Mouse (Mus musculus): ENCODE results near the gene Morn1. TPM values are rescaled to one million over a fixed set of nuclear protein-coding genes. Genes with fewer than 3 reads are reported as not detected.
"Not testable (repeated sequence)": the region's sequence is repeated elsewhere in the genome, so short reads cannot be mapped to it uniquely, and the experiment has no call there.

The Morn1 gene
- total RNA-seq, 2 experiments from 2014 or later: 11.2 to 17.3 TPM

DNA sequence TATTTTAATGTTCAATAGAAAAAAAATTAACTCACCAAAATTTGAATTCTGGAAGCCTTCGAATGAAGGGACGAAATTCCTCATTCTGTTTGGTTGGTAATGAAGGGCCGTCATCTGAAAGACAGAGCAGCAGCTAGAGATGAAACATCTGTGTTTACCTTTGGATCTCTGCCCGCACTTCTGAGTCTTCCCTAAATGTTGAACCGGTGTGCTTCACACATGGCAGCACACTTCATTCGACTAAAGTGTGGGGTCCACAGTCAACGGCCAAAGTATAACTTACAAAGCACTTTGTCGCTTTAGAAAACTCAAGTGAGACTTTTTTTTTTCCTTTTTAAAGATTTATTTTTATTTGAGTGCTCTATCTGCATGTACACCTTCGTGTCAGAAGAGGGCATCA is 9.7 kb upstream of the Morn1 start:
- no peak for DNase-seq (ENCODE audit: extremely low spot score in 1 of 2, low spot score in 1 of 2)

DNA sequence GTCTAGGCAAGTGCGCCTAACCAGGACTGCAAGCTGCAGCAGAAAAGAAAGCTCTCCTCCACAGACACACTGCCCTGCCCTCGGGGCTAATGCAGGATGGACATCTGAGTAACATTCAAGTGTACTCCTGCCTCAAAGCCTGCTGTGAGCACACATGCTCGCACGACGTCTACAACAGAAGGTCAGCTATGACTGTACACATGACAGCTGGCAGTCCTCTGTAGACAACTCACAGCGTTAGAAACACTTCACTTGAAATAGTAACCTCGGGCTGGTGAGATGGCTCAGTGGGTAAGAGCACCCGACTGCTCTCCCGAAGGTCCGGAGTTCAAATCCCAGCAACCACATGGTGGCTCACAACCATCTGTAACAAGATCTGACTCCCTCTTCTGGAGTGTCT is 7.6 kb upstream of the Morn1 start:
- not testable (repeated sequence) for DNase-seq (ENCODE audit: extremely low spot score in 1 of 2, low spot score in 1 of 2)

DNA sequence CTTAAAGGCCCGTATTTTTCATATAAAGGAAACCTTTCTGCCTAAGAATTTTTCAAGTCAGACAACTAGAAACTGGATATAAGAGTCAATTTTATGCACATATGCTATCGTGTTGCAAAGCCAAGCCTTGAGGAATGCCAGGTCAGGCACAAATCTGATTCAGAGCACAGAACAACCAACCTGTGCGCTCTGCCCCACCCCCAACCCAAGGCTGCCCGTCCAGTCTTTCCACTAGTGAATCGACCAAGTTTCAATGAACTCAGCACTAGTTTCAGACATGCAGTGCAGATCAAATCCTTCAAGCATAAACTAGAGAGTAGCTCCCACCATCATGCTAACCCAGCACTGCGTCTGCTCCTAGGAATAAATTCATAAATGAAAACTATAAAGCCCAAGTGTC is 6.7 kb upstream of the Morn1 start:
- no peak for DNase-seq (ENCODE audit: extremely low spot score in 1 of 2, low spot score in 1 of 2)

DNA sequence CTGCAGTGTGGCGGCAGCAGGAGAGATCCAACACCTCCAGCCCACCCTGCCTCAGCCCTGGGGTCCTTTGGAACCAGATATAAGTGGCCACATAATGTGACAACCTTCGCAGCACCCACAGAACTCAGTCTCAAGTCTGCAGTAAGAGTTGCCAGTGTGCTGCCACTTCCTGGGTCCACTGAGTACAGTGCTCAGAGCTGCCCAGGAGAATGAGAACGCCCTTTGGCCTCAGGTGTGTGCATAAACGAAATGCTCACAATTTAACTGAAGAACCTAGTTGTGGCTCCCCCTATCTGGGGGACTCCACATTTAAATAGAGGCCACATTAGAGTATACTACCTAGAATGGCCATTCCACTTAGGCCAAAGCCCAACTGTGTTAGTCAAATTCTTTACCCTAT is 2.8 kb upstream of the Morn1 start:
- no peak for DNase-seq (ENCODE audit: extremely low spot score in 1 of 2, low spot score in 1 of 2)

DNA sequence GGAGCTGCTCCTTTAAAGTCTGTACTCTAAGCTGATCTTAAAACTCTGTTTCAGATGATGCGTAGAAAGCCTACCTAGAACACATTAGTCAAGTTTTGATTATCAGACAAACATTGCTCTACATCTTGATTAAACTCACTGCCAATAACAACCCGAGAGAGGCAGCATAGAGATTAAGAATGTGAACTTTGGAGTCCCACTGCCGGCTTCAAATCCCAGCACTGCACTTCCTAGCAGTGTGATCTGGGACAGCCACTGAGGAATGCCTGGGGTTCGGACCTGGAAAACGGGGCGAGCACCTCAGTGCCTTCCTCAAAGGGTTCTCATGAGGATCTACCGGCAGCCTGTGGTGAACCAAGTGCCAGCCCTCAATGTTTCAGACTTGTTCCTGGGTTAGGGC is 2.0 kb upstream of the Morn1 start:
- DNase-seq (ENCODE audit: extremely low spot score in 1 of 2, low spot score in 1 of 2): no peak

DNA sequence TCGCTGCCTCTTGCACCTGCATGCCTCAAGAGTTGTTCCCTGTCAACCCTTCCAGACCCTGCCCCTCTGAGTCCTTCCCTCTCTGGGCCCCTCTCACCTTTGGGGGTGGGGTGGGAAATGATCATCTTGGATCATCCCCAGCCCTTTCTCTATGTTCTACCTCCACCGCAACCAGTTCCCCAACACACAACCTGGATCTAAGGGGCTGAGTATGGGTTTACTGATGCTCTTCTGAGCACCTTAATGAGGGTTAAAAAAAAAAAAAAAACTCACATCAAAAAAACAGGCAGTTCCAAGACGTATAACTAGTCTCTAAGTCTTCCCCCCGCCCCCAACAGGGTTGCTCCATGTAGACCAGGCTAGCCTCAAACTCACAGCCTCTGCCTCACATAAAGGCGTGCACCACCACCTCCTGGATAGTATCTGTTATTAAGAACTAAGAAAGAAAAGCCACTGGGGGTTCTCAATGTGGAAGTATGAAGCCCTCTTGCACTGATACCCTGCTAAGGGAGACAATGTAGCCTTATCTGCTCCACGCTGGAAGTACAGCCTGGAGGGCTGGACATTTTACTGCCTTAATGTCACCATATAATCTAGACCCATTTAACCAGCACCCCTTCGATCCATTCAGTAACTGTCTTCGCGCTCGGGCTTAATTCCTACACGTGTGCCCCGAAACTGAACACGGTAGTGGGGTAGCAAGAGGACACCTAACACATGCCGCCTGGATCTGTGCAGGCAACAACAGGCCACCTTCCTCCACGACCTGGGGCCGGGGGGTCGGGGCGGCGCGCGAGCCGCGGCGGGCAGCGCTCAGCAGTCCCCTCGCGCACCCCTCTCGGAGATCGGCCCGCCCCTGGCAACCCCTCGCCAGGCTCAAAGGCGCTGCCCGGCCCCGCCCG is 920 bp upstream of the Morn1 start:
- no peak for DNase-seq (ENCODE audit: extremely low spot score in 1 of 2, low spot score in 1 of 2)

DNA sequence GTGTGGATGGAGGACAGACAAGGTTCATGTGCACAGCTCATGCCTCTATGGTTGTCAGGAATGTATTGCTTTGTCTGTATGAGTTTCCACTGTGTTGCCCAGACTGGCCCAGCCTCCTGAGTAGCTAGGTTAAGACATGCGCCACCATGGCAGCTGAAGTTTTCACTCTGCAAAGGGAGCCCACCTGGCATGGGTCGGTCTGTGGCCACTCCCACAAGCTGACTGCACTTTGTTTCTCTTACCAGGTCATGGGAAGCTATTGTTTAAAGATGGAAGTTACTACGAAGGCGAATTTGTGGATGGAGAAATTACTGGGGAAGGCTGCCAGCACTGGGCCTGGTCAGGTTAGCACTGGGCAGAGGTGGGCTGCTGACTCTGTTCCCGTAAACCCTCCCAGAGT is 2.9 kb downstream of the Morn1 start:
- no peak for DNase-seq (ENCODE audit: extremely low spot score in 1 of 2, low spot score in 1 of 2)

DNA sequence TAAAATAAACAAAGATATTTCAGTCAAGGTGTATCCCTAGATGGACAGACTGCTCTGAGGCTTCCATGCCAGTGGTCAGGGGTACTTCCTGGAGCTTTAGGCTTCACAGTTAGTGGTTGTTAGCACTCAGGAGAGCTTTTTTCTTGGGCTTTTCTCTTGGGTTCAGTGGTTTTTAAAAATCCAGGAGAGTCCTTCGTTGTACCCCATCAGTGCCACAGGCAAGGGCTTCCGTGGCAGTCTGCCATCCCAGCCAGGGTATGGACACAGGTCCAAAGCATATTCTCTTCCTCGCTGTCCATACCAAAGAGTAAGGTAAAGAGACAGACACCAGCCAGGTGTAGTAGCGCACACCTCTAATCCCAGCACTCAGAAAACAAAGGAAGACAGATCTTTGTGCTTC is 3.8 kb downstream of the Morn1 start:
- DNase-seq (ENCODE audit: extremely low spot score in 1 of 2, low spot score in 1 of 2): no peak

DNA sequence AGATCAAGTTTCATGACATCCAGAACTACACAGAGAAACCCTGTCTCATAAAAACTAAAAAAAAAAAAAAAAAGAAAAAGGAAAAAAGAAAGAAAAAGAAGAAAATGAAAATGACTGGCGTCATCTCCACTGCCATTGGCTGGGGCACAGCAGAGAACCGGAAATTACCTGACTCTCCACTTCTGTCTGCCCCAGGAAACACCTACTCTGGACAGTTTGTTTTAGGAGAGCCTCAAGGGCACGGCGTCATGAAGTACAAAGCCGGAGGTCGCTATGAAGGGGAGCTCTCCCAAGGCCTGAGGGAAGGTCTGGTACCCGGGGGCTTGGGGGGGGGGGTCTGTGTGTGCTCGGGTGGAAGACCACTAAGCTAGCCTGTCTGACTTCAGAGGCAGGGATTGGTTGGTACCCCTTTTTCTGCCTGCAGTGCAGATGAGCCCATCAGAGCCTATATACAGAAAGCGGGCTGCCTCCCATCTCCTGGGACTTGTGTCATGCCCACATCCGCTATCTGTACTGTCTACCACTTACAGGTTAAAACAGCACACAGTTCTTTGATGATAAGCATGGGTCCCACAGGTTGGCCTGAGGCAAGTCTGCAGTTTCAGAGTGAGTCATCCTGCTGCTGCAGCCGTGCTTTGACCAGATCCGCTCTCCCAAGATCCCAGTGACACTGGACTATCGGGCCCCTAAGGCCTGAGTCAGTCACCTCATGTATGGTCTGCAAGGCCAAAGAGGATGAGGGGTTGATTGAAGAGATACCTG is 4.5 kb downstream of the Morn1 start:
- DNase-seq (ENCODE audit: extremely low spot score in 1 of 2, low spot score in 1 of 2): no peak

DNA sequence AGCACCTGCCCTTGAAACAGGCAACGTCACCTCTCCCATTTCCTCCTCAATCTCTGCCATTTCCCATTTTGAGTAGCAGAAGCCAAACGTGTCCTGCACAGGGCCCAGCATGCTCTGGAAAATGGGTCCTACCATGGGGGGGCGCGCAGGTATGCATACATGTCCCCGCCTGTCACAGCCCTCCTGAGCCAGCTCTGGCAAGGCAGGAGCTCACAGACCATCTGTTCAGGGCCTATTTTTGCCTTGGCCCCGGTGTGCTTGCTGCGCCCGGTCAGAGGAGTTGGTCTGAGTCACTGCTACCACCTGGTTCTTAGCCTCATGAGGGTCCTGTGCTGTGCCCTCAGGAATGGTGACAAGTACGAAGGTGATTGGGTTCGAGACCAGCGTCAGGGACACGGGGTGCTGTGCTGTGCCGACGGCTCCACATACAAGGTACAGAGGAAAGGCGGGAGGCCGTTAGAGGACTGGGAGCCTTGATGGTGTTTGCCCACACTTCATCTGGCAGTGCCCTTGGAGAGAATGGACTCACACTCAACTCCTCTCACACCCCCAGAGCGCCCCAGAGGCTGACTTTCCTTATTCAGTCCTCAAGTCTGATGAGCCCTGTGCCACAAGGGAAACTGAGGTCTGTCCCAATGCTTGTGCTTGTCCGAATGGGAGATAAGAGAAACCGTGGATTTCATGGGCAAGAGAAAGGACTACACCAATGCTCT is 6.5 kb downstream of the Morn1 start:
- no peak for DNase-seq (ENCODE audit: extremely low spot score in 1 of 2, low spot score in 1 of 2)

DNA sequence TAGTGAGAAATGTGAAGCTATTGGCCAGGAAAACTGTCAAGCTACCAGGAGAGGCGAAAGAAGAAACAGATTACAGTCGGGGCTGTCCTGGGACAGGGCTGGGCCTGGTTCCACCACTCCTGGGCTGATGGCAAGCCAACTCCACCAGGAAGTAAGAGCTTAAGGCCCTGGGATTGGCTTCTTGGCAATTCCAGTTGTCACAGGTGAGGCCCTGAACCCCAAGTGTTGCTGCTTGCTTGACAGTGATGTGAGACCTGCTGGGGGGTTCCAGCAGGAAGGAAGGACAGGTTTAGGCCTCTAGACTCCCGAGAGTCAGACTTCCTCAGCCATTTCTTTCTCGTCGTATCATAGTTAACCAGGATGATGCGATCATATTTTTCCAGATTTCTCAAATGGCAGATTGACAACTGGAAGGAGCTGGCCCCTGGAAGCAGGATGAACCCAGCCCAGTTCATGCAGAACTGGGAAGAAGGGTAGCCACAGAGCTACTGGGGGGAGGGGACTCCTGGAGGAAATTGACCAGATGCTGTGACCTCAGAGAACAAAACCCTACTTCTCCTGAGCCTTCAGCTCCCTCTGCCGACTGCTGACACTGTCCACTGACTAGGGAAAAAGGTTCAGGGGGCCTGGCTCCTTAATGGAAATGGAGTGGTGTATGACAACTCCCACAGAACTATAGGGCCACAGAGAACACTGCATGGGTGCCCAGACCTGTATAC is 7.2 kb downstream of the Morn1 start:
- DNase-seq (ENCODE audit: extremely low spot score in 1 of 2, low spot score in 1 of 2): no peak

DNA sequence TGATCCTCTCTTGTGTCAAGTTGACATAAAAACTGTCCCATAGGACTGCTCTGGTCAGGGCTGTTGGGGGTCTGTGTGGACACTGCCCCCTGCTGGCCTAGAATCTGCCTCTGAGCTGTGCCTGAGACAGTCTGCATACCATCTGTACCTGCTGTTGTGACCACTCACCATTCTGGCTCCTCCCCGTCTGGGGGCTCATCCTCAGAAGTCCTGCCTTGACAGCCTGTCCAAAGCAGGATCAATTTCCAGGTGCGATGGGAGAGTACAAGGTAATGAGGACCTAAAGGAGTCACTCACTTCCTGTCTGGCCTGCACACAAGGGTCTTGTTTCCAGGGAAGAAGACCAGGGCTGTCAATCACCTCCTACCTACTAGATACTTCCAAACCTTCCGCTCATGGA is 8.2 kb downstream of the Morn1 start:
- DNase-seq (ENCODE audit: extremely low spot score in 1 of 2, low spot score in 1 of 2): peak in 1 of 2 experiments; percentile 53

DNA sequence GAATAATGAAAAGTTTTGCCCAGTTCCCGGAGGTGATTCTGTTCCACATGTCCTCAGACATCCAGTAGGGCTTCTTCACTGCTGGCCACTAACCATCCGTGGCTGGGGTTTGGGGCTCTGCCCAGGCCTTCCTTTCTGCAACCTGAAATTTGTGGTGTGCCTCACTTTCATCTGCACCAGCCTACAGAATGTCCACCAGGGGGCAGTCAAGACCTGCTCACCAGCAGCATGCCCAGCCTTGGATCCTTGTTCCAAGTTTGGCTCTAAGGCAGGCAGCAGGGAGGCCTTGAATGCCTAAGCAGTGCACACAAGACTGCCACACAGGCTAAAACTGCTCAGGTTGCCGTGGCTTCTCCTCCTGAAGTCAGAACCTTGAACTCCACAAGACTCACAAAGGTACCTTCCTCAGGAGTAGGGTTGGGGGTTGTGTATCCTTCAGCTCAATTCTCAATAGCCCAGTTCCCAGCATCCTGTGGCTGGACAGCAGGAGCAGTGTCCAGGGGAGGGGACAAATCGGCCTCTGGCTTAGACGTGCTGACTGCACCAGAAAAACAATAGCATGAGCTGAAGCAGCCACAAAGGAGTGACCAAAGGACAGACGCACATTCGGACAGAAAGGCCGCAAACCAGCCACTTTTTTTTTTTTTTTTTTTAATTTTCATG is 9.0 kb downstream of the Morn1 start:
- DNase-seq (ENCODE audit: extremely low spot score in 1 of 2, low spot score in 1 of 2): peak; percentile 70 to 83

DNA sequence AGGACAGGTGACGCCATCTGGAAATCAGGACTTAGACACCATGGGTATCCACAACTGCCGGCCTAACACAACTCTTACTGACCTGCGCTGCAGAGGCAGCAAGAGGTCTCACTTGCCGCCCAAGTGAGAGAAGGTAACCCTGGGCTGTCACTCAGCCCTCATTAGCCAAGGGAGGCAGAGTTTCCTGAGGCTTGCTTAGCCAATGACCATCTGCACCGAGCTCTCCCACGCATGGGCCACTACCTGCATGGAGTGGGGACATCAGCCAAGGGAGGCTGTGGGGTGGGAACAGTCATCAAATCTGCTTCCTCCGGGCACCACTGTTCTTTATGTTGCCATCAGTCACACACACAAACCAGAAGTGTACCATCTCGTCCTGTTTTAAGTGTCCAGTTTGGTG is 9.6 kb downstream of the Morn1 start:
- no peak for DNase-seq (ENCODE audit: extremely low spot score in 1 of 2, low spot score in 1 of 2)

DNA sequence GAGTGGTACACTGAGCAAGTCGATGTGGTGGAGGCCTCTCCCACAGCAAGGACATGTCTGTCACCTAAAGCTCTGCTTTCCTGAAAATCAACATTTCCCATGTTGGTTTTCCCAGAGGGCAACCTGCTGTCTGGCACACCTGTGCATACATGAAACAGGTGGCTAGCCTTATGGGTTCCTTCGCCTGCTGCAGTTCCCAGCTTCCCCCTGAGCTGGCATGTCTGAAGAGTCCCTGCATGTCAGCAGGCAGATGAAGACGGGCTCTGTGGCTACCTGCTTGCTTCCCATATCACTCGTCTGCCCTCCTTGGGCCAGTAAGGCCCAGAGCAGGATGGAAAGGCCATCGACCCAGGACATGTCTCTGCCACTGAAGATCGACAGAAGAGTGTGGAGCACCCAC is 11.1 kb downstream of the Morn1 start:
- DNase-seq (ENCODE audit: extremely low spot score in 1 of 2, low spot score in 1 of 2): no peak

DNA sequence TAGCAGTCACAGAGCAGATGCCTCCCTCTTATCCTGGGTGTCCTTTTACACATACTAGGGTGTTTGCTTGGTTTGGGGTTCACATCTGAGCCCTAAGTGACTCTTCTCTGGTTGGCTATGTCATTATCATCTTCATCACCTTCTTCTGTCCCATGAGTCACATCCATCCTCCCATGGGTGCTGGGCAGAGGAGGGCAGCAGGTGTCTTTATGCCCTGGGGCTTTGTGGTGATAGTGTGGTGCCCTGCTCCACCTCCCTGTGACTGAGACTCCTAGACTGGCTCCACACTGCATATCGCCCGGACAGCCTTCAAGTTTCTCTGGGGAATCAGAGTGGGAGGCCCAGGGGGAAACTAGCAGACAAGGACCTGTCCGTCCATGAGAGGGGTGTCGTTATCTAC is 12.2 kb downstream of the Morn1 start:
- no peak for DNase-seq (ENCODE audit: extremely low spot score in 1 of 2, low spot score in 1 of 2)

DNA sequence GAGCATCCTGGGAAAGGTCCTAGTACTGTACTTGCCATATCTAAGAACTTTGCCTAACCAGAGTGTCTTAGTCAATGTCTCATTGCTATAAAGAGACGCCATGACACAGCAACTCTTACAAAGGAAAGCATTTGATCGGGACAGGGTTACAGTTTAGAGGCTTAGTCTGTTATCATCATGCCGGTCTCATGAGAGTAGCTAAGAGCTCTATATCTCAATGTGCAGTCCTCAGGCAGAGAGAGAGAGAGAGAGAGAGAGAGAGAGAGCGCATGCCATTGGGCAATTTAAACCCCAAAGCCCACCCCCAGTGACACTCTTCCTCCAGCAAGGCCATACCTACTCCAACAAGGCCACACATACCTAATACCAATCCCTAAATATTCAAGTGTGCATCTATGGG is 21.5 kb downstream of the Morn1 start:
- no peak for DNase-seq (ENCODE audit: extremely low spot score in 1 of 2, low spot score in 1 of 2)

DNA sequence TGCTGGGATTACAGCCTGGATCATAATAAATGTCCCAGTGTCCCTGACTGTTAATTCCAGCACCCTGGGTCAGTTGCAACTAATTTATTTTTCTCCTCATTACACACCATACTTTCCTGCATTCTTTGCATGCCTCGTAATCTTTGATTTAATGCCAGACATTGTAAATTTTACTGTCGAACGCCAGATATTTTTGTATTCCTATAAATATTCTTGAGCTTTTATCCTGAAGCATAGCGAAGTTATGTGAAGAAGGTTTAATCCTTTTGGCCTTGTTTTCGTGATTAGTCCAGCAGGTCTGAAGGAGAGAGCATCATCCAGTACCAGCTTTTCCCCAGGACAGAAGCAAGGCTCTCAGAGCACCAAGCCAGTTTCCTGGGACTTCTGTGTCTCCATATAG is 23.1 kb downstream of the Morn1 start:
- no peak for DNase-seq (ENCODE audit: extremely low spot score in 1 of 2, low spot score in 1 of 2)

DNA sequence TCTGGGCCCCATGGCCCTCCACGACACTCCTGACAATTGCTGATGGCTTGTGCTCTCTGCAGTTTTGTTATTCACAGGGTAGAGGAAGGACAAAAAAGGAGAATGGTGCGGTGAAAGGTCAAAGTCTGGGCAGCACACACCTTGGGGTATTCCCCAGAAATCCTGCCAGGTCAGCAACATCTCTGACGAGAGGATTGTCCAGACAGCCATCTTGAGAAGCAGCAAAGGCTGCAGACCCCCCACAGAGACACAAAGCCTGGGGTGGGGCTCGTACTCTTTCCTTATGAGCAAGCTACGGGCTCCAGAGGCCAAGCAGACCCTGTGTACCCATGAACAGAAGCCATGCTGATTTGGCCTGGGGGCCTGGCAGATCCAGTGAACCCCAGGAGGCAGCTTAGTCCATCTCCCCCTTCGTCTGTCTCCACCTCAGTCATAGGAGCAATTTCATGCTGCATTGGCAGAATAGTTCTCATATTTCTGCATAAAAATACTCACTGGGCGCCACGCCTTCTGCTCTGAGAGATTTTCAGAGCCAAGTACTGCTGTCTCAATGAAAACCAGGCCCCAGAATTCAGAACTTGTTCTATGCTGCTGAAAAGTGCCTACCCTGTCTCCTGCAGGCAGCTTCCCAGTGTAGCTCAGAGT is 27.5 kb downstream of the Morn1 start:
- DNase-seq (ENCODE audit: extremely low spot score in 1 of 2, low spot score in 1 of 2): no peak

DNA sequence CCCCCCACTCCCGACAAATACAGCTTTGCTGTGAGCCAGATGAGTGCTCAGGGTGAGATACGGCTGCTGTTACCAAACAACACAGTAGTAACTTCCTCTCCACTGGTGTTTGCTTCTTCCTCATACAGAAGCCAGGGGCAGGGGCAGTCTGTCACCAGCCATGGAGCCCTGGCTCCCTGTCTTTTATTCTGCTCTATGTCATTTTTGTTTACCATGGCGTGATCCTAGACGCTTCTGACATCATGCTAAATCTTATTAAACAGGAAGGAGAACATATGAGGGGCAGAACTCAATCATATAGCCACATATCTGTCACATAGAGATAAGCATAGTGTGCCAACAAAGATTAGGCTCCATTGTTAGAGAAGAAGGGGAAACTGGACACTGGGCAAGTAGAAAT is 30.2 kb downstream of the Morn1 start:
- DNase-seq (ENCODE audit: extremely low spot score in 1 of 2, low spot score in 1 of 2): no peak

All from layer of hippocampus, postnatal 25 days (tissue).